In the genomic region with DNA sequence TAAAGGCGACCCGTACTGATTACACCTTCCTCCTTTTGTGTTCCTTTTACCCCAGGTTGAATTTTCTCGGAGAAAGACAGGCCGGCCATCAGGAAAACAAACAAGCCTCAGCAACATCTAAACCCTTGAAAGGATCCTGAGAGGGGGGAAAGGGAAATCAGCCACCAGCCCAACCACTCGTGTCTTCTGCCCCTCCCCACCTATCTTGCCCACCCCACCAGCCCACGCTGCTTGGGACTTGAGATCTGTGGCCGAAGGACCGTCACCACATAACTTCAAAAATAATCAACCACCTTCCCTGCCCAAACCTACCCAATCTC, we compare ENCODE assay signal across 8 mouse cellular contexts. TPM values are rescaled to one million over a fixed set of nuclear protein-coding genes. Genes with fewer than 3 reads are reported as not detected.
DNase-seq lines count a peak whose midpoint lies in the region; ATAC-seq and TF ChIP-seq lines count a peak whose summit lies in the region.

No protein-coding gene starts in this region.

- H3K27me3 ChIP-seq in C2C12 (ENCODE audit: control insufficient read depth, insufficient read depth, insufficient read length): no peaks in the 10 kb centered on the region
- no peaks in the 10 kb centered on the region for H3K27me3 ChIP-seq in forebrain, embryonic 10.5 days (ENCODE audit: poor library complexity, severe bottlenecking)
- no peaks in the 10 kb centered on the region for H3K27me3 ChIP-seq in midbrain, embryonic 13.5 days

- no peak for TF ChIP-seq CTCF in C2C12 (IDR thresholded peaks at IDR 0.05; ENCODE audit: control insufficient read depth, insufficient read depth, insufficient read length)

- peak overlapping the region; percentile 63 for H3ac ChIP-seq in C2C12 (ENCODE audit: control insufficient read depth, insufficient read length, low read depth)

- H3K9ac ChIP-seq in midbrain, embryonic 13.5 days (replicated peaks): peak overlapping the region; percentile 98

- 0% methylated on average over 8 of the region's 8 CpGs for WGBS in forebrain, embryonic 10.5 days
- 0% methylated on average over 8 of the region's 8 CpGs for WGBS in midbrain, embryonic 13.5 days

- peak; percentile 44 for DNase-seq in embryo, embryonic 11 days
- no peak for DNase-seq in embryo, embryonic 9.5 days (ENCODE audit: extremely low spot score)
- DNase-seq in forebrain, embryonic 10.5 days (ENCODE audit: extremely low spot score, low spot score): no peak
- DNase-seq in kidney, postnatal 14 days: peak; percentile 52
- DNase-seq in urinary bladder, adult 2 months (ENCODE audit: low spot score): no peak

- peak overlapping the region; percentile 97 for H3K27ac ChIP-seq in forebrain, embryonic 10.5 days
- peak overlapping the region; percentile 99 for H3K27ac ChIP-seq in midbrain, embryonic 13.5 days

- H3K4me1 ChIP-seq in forebrain, embryonic 10.5 days: peaks cover 36% of the 10 kb centered on the region
- H3K4me1 ChIP-seq in midbrain, embryonic 13.5 days (replicated peaks): peaks cover 39% of the 10 kb centered on the region

- peak overlapping the region; percentile 84 for H3K4me2 ChIP-seq in midbrain, embryonic 13.5 days (replicated peaks)

- no peaks in the 10 kb centered on the region for H3K9me3 ChIP-seq in forebrain, embryonic 10.5 days
- no peaks in the 10 kb centered on the region for H3K9me3 ChIP-seq in midbrain, embryonic 13.5 days

- peaks cover 59% of the 10 kb centered on the region for H3K79me3 ChIP-seq in C2C12 (ENCODE audit: low read depth)

- H3K79me2 ChIP-seq in C2C12 (ENCODE audit: control insufficient read depth, insufficient read depth): peaks cover 92% of the 10 kb centered on the region

- ATAC-seq in midbrain, embryonic 13.5 days: no peak
- ATAC-seq in megakaryocyte-erythroid progenitor cell, adult 5-6 weeks (replicated peaks; ENCODE audit: low FRiP score, low TSS enrichment, poor library complexity, severe bottlenecking): no peak

- peaks cover 65% of the 10 kb centered on the region for H3K36me3 ChIP-seq in C2C12 (ENCODE audit: control insufficient read depth, insufficient read depth)
- peaks cover 51% of the 10 kb centered on the region for H3K36me3 ChIP-seq in forebrain, embryonic 10.5 days (replicated peaks)
- H3K36me3 ChIP-seq in midbrain, embryonic 13.5 days: peaks cover 21% of the 10 kb centered on the region

- H3K4me3 ChIP-seq in C2C12 (ENCODE audit: insufficient read depth, poor library complexity, severe bottlenecking): peak overlapping the region; percentile 88
- H3K4me3 ChIP-seq in forebrain, embryonic 10.5 days: peak overlapping the region; percentile 83
- peak overlapping the region; percentile 78 for H3K4me3 ChIP-seq in midbrain, embryonic 13.5 days (replicated peaks)

TF ChIP-seq in C2C12, 6 proteins besides CTCF, POLR2A, EP300 and RAD21:
- TF ChIP-seq CEBPB (IDR thresholded peaks at IDR 0.05; ENCODE audit: low read depth): no peak
- no peak for TF ChIP-seq MYOG (IDR thresholded peaks at IDR 0.05; ENCODE audit: control insufficient read depth, extremely low read depth, insufficient read length)
- TF ChIP-seq MYOD1 (IDR thresholded peaks at IDR 0.05; ENCODE audit: control insufficient read depth, insufficient read length, low read depth): no peak
- TF ChIP-seq MAX (IDR thresholded peaks at IDR 0.05): no peak
- no peak for TF ChIP-seq USF1 (IDR thresholded peaks at IDR 0.05; ENCODE audit: low read depth)
- no peak for TF ChIP-seq FOSL1 (IDR thresholded peaks at IDR 0.05; ENCODE audit: insufficient read depth, low read length, poor library complexity, severe bottlenecking)
TF ChIP-seq in C2C12: peak in this region for 0.

RNA-seq across cellular contexts. Expression of a gene that starts 0.9 kb away (rescaled TPM):
- 33.1 TPM for polyA plus RNA-seq in C2C12 (2012; fragmentation: generic; extraction: Trizol)
- 60.5 and 61.5 TPM in 2 replicates for polyA plus RNA-seq in forebrain, embryonic 10.5 days (2016; fragmentation: Nextera tagmentation; extraction: Ambion mirVana)
- polyA plus RNA-seq in midbrain, embryonic 13.5 days (2015; fragmentation: Nextera tagmentation; extraction: Ambion mirVana): 51.3 and 54.6 TPM in 2 replicates
- total RNA-seq in megakaryocyte-erythroid progenitor cell, adult 5-6 weeks (2014; fragmentation: Nextera tagmentation): 80.8 and 95.1 TPM in 2 replicates
- 86.4 and 103 TPM in 2 replicates for total RNA-seq in megakaryocyte-erythroid progenitor cell, adult 5-6 weeks (2017)
- polyA plus RNA-seq in urinary bladder, adult 2 months (2012; rRNA removed): 25.8 and 26.0 TPM in 2 replicates

RNA-seq across cellular contexts. Expression of a gene that starts 0.9 kb away (rescaled TPM):
- polyA plus RNA-seq in C2C12 (2012; fragmentation: generic; extraction: Trizol): 153 TPM
- polyA plus RNA-seq in forebrain, embryonic 10.5 days (2016; fragmentation: Nextera tagmentation; extraction: Ambion mirVana): 98.2 and 107 TPM in 2 replicates
- polyA plus RNA-seq in midbrain, embryonic 13.5 days (2015; fragmentation: Nextera tagmentation; extraction: Ambion mirVana): 49.9 and 54.6 TPM in 2 replicates
- total RNA-seq in megakaryocyte-erythroid progenitor cell, adult 5-6 weeks (2014; fragmentation: Nextera tagmentation): 140 and 175 TPM in 2 replicates
- total RNA-seq in megakaryocyte-erythroid progenitor cell, adult 5-6 weeks (2017): 72.7 and 92.6 TPM in 2 replicates
- 77.9 and 90.8 TPM in 2 replicates for polyA plus RNA-seq in urinary bladder, adult 2 months (2012; rRNA removed)

RNA-seq across cellular contexts. Expression of a gene that starts 7.2 kb away (rescaled TPM):
- 13.1 TPM for polyA plus RNA-seq in C2C12 (2012; fragmentation: generic; extraction: Trizol)
- polyA plus RNA-seq in forebrain, embryonic 10.5 days (2016; fragmentation: Nextera tagmentation; extraction: Ambion mirVana): 102 and 105 TPM in 2 replicates
- polyA plus RNA-seq in midbrain, embryonic 13.5 days (2015; fragmentation: Nextera tagmentation; extraction: Ambion mirVana): 458 and 466 TPM in 2 replicates
- total RNA-seq in megakaryocyte-erythroid progenitor cell, adult 5-6 weeks (2014; fragmentation: Nextera tagmentation): 23.1 and 31.9 TPM in 2 replicates
- 3.0 and 4.3 TPM in 2 replicates for total RNA-seq in megakaryocyte-erythroid progenitor cell, adult 5-6 weeks (2017)
- 45.9 and 58.8 TPM in 2 replicates for polyA plus RNA-seq in urinary bladder, adult 2 months (2012; rRNA removed)

RNA-seq across cellular contexts. Expression of a gene that starts 19.9 kb away (rescaled TPM):
- polyA plus RNA-seq in C2C12 (2012; fragmentation: generic; extraction: Trizol): 36.0 TPM
- 29.8 and 32.4 TPM in 2 replicates for polyA plus RNA-seq in forebrain, embryonic 10.5 days (2016; fragmentation: Nextera tagmentation; extraction: Ambion mirVana)
- 34.7 and 36.8 TPM in 2 replicates for polyA plus RNA-seq in midbrain, embryonic 13.5 days (2015; fragmentation: Nextera tagmentation; extraction: Ambion mirVana)
- 107 and 160 TPM in 2 replicates for total RNA-seq in megakaryocyte-erythroid progenitor cell, adult 5-6 weeks (2014; fragmentation: Nextera tagmentation)
- 8.1 and 10.9 TPM in 2 replicates for total RNA-seq in megakaryocyte-erythroid progenitor cell, adult 5-6 weeks (2017)
- 29.6 and 35.9 TPM in 2 replicates for polyA plus RNA-seq in urinary bladder, adult 2 months (2012; rRNA removed)

RNA-seq across cellular contexts. Expression of a gene that starts 37.5 kb away (rescaled TPM):
- 42.4 TPM for polyA plus RNA-seq in C2C12 (2012; fragmentation: generic; extraction: Trizol)
- polyA plus RNA-seq in forebrain, embryonic 10.5 days (2016; fragmentation: Nextera tagmentation; extraction: Ambion mirVana): 59.6 and 60.3 TPM in 2 replicates
- 34.3 and 37.3 TPM in 2 replicates for polyA plus RNA-seq in midbrain, embryonic 13.5 days (2015; fragmentation: Nextera tagmentation; extraction: Ambion mirVana)
- 132 and 133 TPM in 2 replicates for total RNA-seq in megakaryocyte-erythroid progenitor cell, adult 5-6 weeks (2014; fragmentation: Nextera tagmentation)
- total RNA-seq in megakaryocyte-erythroid progenitor cell, adult 5-6 weeks (2017): 51.3 and 68.8 TPM in 2 replicates
- 53.4 and 57.7 TPM in 2 replicates for polyA plus RNA-seq in urinary bladder, adult 2 months (2012; rRNA removed)

Comparison
In these comparisons a context has a peak if more than half of its experiments do, and no peak if none do; other contexts are left out.
1. DNase-seq: peak in embryo, embryonic 11 days (single experiment) and kidney, postnatal 14 days (single experiment); none in embryo, embryonic 9.5 days (single experiment), forebrain, embryonic 10.5 days (single experiment) and urinary bladder, adult 2 months (single experiment).
2. Peak in every context shown above with its lines, with median percentiles within 50 percentile points of each other: H3K4me3 ChIP-seq.